Mouse (Mus musculus) heart, adult 18-20 months (tissue): Measurements from ENCODE around the gene Rubcn. TPM values are rescaled to one million over a fixed set of nuclear protein-coding genes. Genes with fewer than 3 reads are reported as not detected.
"Not testable (repeated sequence)": the region's sequence is repeated elsewhere in the genome, so short reads cannot be mapped to it uniquely, and the experiment has no call there.

ENCODE experiments used
- DNase-seq, 2 experiments: peaks; one replicate each; pipeline ENCODE4 v3.0.0; 2021 to 2022; ENCODE audit warnings: mixed read lengths in 1 of 2
- long read RNA-seq, 2 experiments: library from polyadenylated mRNA; stranded (forward); transcript quantifications; one replicate each; pipeline ENCODE4 v2.0.0; 2021
- total RNA-seq, 2 experiments: library from RNA; stranded (reverse); gene quantifications; 2 replicates each; pipeline ENCODE4 v1.2.3; 2021

The Rubcn gene
- 10 to 100 TPM; 28.3 to 29.7 TPM for total RNA-seq
- long read RNA-seq, experiment 1, full-length matches to known transcripts: 3 of 26 reads
- long read RNA-seq, experiment 1, partial matches to known transcripts: 1 of 26 reads
- long read RNA-seq, experiment 1, other reads (novel, unspliced or antisense): 22 of 26 reads
- long read RNA-seq, experiment 2, partial matches to known transcripts: 1 of 15 reads
- long read RNA-seq, experiment 2, other reads (novel, unspliced or antisense): 14 of 15 reads

DNA sequence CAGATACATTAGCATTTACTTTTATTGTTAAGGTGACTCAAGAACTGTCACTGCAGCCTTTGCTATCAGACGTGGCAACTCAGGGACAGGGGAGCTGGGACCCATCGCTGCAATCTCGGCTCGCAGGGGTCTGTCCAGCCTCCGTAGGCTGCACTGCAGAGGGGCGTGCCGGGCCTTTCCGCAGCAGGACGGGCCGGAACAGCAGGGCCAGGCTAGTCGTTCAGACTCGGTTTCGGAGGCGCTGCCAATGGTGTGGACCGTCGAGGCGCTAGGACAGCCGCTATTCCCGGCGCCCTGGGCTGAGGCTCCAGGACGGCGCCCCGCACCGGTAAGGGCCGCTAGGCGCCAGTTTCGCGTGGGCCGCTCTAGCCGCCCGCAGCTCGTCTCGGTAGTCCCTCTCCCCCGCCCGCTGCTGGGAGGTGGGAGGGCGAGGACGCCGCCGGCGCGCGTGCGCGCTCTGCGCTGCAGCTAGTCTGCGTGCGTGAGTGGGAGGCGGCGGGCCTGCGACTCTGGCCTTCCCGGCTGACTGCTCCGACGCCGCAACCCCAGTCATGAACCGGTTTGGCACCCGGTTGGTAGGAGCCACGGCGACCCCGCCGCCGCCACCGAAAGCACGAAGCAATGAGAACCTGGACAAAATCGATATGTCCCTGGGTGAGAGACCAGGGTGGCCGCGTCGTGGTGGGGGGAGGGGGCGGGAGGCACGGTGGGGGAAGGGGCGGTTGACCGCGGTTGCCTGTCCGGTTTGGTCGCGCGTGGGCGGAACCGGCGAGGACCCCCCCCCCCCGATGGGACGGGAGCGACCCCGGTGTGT is at the start of gene Rubcn, which contains the start of gene Fyttd1:
TSS of gene Rubcn (minus strand) at position 424 of the 814 bp plus-strand sequence.
TSS of gene Fyttd1 (plus strand) at position 158 of the 814 bp plus-strand sequence.
- peak; percentile 96 to 97 for DNase-seq

DNA sequence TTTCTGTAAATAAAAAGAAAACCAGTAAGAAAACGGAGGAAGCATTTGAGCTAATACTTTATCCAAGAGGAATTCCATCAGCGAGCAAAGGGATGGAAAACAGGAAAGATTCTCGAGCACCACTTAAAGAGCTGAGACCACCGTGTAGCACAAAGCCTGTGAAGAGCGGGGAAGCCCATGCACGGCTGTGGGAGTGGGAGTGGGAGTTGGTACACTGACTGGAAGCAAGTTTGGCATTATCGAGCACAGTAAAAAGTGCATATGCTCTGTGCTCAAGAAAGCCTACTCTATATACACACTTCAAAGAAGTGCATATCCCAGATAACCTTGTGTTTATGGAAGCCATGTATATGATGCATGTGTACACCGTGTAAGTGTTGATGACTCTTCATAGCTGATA is 49.5 kb upstream of the Rubcn start:
- DNase-seq: no peak

DNA sequence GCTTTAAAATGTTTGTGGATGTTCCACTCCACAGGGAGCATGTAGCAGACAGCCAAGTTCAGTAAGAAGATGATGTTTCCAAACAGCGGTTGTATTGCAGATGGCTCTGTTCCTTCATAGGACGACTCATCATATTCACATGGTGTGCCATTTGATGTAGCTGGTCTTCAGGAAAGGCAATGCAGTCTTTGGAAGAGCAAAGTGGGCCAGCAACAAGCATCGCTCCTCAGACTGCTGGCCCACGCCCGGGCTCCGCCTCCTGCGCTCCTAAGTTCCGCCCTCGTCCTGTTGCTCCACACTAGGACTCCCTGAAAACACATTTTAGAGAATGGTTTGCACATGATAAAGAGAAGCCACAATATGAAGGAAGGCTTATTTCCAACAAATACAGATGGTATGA is 49.1 kb upstream of the Rubcn start:
- DNase-seq: not testable (repeated sequence)

DNA sequence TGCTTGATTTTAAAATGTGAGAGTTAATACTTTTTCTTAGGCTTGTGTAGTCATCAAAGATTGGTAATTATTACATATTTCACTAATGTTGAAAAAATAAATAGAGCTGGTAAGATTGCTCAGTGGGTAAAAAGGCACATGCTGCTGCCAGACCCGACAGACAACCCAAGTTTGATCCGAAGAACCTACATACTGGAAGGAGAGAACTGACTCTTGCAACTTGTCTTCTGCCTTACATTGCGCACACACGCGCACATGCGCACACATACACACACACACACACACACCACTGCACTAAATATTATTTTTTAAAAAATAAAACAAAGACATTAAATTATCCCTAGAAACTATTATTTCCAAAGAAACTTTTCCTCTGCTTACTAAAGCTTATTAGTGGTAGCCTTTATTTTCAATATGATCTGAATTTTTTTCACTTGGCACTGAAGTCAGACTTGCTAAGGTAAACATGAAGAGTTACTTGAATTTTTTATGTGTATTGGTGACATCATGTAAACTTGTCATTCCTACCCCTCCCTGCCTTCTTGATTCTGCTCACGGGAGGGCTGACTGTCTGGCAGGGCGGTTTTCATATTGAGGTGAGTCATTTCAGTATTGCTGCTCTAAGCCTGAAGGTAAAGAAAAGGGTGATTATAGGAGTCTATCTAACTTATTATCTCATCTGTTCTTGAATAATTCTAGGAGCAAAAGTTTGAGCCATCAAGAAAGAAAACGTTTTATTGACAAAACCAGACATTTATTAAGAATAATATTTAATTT is 37.9 kb upstream of the Rubcn start:
- no peak for DNase-seq

DNA sequence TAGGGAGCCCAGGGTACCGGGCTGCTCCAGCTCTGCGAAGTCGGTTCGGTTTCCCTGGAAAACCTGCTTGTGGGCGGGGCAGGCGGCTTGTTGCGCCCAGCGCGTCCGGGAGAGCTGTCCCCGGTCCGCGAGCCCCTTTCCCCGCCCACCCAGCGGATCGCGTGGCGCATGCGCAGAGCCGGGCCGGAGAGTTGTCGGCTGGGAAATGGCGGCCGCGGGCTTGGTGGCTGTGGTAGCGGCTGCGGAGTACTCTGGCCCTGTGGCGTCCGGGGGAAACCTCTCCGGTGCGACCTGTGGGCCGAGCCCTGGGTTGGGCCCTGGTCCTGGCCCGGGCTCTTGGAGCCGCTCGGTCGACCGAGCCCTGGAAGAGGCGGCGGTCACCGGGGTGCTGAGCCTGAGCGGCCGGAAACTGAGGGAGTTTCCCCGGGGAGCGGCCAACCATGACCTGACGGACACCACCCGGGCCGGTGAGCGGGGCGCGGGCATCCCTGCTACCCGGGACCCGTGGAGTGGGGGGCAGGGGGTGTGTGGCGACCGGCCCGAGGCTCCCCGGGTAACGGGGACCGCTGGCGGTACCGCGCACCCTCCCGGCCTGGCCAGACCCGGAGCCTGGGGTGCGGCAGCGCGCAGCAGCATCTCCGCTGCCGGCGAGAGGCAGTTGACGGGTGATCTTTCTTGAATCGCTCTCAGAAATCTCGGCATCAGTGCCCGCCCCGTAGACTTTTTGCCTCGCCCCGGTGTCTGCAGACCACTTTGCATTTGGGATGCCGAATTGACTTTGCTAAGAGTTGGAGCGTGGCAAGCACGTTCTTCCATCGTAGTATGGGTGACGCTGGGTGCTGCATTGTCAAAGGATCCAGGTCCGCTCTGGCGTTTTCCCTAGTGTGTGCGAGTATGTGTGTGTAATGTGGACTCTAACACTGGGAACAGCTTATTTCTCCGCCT is 36.6 kb upstream of the Rubcn start, which contains the start of gene Lrch3:
TSS of gene Lrch3 (plus strand) at position 164 of the 945 bp plus-strand sequence.
- DNase-seq: peak; percentile 96 to 97

DNA sequence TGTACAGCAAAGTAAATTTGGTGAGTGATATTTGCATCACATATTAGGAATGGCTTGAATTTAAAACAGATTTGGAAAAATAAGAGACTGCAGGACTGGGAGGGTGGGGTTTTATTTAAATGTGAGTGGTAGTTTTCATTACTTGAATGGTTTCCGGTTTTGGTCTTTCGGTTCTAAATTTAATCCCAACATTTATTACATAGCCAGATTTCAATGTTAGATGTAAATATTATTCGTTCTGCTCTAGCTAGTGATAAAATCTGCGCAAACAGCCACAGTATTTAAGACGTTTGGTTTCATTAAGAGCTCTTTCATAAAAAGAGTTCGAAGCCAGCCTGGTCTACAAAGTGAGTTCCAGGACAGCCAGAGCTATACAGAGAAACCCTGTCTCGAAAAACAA is 35.6 kb upstream of the Rubcn start:
- no peak for DNase-seq

DNA sequence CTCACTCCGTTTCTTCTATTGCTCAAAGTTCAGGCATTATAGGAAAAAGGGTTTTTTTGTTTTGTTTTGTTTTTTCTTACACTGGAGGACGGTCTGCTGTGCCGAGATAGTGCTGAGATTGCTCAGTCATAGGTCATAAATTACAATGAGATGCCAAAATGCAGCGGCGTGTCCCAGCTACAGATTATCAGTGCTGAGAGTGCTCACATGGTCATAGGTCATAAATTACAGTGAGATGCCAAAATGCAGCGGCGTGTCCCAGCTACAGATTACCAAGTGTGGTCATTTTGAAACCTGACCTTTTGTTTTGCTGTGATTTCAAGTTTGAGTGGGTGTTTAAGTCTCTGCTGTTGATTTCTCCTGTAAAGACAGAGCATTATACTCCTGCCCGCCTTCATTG is 29.2 kb upstream of the Rubcn start:
- DNase-seq: peak in 1 of 2 experiments; percentile 10

DNA sequence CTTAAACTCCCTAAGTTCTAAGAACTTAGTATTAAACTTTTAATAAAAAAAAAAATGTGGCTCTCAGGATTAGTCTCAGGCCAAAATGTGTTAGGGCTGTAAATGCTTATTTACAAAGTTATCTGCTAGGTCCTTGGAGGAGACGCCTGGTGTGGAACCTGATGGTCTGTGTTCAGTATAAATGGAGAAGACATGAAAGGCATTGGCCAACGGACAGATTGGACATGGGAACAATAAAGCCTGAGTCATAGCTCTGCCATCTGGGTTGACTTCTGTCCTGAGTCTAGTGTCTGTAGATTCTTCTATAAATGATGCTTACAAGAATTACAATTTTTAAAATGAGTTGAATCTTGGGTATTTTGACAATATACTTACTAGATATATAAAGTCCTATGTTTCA is 28.6 kb upstream of the Rubcn start:
- no peak for DNase-seq

DNA sequence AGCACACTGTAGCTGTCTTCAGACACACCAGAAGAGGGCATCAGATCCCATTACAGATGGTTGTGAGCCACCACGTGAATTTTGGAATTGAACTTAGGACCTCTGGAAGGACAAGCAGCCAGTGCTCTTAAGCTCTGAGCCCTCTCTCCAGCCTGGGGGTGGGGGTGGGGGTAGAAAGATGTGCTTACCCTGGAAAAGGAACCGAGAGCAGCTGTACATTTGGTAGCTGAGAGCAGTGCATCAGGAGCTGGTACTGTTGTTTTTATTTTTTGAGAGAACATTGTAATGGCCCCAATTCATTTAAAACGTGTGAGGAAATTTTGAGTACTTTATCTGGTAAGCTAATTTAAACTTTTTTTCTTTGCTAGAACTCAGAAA is 24.5 kb upstream of the Rubcn start:
- no peak for DNase-seq

DNA sequence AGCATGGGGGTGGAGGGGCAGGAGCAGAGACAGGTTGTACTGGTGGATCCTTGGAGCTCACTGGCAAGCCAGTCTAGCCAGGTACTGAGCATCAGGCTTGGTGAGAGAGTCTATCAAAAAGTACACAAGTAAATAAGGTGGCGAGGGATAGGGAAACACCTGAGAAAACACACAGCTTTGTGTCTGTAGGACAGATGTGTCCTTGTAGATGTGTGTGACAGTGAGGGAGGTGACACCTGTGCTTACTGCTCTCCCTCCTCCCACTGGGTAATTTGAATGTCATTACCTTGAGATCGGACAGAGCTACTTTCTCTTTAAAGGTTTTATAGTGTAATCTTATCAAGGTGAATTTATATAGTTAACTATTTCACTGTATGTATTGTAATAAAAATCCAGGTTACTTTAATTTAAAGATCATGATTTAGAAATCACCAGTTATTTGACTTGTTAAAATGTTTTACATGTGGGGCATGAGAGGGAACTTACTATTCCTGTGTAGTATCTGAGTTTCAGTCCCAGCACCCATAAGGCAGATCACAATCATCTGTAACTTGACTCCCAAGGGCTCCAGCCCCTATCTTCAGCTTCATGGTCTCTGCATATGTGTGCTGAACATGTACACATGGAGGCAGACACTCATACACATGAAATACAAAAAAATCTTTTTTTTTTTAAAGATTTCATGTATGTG is 23.9 kb upstream of the Rubcn start:
- DNase-seq: no peak

DNA sequence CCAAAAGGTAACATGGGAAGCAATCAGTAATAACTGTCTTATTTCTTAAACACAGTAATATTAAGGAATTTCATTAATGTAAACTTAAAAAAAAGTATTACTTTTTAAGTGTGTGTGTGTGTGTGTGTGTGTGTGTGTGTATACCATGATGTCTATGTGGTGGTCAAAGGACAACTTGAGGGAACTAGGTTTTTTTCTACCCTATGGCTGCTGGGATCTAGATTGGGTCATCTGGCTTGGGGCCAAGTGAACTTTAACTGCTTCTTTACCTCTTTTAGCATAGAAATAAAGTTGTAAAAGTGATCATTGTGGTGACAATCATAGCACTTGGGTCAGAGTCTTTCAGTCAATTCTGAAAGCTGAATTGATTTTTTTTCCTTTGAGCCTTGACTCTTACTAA is 18.6 kb upstream of the Rubcn start:
- no peak for DNase-seq

DNA sequence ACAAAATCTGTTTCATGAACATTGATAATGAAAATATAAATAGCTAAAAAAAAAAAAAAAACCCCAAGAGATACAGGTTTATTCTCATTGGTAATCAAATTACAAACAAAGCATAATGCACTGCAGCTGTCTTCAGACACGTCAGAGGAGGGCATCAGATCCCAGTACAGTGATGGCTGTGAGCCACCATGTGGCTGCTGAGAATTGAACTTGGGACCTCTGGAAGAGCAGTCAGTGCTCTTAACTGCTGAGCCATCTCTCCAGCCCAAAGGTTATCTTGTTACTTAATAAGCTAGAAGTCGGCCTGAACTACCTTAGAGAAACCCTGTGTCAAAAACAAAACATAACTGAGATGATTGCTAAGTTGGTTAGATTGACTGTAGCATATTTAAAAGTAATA is 12.3 kb upstream of the Rubcn start:
- DNase-seq: no peak

DNA sequence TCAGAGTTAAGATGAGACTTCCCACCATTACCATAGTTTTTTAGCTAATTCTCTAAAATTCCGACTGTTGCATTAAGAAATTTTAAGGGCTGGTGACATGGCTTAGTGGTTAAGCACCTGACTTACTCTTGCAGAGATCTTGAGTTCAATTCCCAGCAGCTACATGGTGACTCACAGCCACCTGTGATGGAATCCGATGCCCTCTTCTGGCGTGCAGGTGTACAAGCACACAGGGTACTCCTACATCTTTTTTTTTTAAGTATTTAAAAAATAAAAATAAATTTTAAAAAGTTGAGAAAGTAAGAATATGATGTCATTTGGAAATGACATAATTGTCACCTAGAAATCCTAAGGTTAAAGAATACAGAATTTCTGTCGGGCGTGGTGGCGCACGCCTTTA is 10.4 kb upstream of the Rubcn start:
- no peak for DNase-seq

DNA sequence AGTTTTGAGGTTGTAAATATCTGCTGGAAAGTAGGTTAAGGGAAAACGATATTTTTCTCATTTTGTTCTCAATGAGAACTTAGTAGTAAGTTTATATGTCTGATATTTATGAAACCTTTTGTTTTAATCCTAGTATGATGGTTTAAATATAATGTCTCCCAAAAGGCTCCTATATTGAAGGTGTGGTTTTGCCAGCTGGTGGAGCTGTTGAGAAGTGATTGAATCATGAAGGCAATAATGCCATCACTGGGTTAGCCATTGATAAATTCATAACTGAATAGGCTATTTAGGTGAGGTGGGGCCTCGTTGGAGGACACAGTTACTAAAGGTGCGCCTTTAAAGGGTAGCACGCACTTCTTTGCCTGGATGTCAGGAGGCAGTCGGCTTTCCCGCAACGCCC is 4.0 kb upstream of the Rubcn start:
- DNase-seq: no peak

DNA sequence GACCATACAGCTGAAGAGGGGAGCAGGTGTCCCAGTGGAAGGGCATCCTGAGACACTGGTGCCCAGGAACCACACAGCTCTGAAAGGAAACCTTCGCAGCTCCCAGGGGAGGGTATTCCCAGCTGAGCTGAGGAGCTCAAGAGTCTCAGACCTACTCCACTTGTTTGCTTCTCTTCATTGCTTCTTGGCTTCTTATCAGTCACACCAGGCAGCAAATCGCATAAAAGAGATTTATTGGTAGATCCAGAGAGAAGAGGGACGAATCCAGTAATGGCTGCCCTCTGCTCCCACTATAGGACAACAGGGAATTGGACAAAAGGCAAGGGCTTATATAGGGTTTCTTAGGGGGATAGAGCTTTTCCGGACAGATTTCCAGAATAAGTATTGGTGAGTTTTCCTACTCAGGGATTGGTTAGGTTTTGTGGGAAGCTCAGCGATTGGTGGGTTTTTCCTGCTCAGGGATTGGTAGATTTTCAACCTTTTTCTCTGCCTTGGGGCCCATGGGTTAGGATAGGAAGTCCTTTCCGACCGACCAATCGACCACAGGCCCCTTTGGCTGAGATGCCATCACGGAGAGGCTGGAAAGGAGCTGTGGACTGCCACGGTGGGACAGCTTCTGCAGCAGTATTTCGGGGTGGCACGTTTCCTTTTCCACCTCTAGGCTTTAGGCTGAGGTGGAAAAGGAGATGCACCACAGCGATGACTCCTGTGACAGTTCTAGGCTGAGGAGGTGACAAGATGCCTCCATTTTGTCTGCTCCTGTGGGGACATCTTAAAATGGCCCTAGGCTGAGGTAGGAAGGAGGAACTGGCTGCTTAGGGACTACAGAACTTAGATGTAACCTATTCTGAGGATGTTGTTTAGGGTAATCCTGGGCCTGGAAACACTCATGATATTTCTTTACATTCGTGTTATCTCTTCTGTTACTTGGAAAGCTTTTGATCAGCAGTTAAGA is 1.7 kb upstream of the Rubcn start:
- no peak for DNase-seq

DNA sequence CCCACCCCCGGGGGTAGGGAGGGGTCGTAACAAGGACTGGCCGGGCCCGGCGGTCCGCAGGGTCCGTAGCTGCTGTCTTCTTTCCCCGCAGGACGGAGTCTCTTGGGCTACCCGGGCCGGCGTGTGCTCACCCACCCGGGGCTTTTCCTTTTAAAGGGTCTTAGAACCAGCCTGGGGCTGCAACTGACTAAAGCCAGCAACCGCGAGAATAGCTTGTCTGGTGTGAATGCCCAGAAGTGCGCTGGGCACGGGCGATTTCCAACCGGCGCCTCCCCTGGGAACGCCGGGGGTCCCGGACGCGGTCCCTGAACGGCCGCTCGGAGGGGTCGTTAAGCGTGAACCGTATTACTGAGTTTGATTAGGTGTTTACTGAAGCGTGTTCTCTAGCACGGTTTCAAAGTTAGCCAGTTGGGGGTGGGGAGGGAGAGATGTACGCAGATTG is 612 bp upstream of the Rubcn start:
- DNase-seq: peak in 1 of 2 experiments; percentile 47

DNA sequence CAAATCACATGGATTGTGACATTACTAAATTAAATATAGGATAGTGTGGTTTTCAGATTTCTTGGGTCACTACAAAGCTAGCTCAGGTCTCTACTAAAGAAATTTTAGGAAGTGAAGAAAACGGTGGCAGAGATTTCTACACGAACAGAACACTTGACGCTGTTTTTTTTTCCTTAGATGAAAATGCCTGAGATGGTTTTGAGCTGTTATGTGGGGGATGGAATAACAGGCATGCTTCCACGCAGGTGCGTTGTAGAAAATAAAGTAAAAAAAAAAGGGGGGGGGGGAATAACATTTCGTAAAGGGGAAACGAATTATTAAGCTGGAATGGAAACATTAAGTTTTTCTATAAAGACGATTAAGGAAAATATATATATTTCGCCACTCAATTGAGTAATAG is 735 bp downstream of the Rubcn start:
- no peak for DNase-seq

DNA sequence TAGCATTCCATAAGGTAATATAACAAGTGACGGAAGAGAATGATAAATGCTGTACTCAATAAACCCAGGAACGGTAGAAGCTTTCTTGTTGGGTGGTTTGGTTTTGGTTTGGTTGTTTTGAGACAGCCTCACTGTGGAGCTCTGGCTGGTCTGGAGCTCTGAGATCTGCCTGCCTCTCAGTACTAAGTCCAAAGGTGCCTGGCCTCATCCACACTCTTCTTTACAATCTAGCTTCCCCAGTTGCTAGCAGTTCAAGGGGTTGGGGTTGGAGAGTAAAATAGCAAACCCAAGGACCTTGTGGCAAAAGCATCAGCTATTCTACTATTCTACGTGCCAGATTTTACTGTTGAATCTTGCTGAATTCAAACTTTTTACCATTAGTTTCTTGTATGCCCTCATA is 1.7 kb downstream of the Rubcn start:
- no peak for DNase-seq

DNA sequence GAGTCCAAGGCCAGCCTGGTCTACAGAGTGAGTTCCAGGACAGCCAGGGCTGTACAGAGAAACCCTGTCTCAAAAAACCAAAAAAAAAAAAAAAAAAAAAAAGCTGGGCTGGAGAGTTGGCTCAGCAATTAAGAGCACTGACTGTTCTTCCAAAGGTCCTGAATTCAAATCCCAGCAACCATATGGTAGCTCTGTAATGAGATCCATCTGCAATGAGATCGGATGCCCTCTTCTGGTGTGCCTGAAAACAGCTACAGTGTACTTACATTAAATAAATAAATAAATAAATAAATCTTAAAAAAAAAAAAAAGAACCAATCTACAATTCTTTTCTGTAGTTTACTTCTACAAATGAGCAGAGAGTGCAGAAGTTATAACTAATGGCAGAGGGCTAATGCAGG is 2.3 kb downstream of the Rubcn start:
- not testable (repeated sequence) for DNase-seq

DNA sequence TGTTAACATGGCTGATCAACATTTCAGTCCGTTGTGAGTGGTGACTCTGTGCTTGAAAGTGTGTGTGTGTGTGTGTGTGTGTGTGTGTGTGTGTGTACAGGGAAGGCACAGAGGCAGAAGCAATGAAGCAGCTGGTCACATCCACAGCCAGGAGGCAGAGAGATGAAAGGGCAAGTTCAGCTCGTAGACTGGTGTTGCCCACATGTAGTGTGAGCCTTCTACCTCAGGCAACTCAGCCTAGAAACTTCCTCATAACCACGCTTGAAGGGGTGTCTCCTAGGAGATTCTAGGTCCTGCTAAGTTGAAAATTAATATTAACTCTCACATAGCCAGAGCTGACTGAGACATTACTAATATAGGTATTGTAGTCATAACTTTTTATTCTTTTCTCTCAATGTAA is 4.2 kb downstream of the Rubcn start:
- DNase-seq: no peak
